In the genomic region with DNA sequence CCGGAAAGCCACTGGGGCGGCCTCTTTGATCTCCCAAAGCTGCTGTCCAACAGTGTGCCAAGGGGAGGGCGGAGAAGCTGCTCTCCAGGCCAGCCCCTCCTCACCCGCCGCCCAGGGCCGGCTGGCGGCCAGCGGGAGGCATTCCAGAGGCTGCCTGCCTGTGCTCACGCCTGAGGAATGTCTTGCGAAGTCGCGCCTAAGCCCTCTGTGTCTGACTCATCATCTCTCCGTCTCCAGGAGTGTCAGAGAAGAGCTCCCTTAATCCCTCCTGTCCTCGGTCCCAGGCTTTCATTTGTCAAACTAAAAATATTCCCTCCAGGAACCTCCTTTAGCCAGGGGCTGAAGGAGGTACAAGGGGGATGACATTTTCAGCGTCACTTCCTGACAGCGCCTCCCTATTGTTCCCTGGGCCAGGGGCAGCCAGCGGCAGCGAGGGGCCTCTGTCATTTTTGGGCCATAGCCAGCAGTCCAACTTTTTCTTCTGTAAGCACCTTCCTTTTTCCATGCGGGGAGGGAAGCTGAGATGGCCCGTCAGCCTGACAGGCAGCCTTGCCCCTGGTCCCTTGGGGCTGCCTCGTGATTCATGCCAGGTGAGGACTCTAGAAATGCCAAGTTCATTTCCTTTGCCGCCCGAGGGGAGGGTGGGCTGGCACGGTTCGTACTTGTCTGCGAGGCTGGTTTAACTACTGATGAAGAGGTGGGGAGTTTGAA, we compare ENCODE assay signal across 8 mouse cellular contexts.
DNase-seq lines count a peak whose midpoint lies in the region; ATAC-seq and TF ChIP-seq lines count a peak whose summit lies in the region.

No protein-coding gene starts in this region.

- peak overlapping the region; percentile 34 for H3K4me2 ChIP-seq in limb, embryonic 11.5 days (ENCODE audit: low read depth, severe bottlenecking)
- peak overlapping the region; percentile 40 for H3K4me2 ChIP-seq in midbrain, embryonic 16.5 days (ENCODE audit: low read length)

- 0 out of 2 replicates have a peak, but pooled peaks cover 2% of the 10 kb centered on the region for H3K27me3 ChIP-seq in limb, embryonic 11.5 days (ENCODE audit: control insufficient read depth, insufficient read depth, low read length)
- H3K27me3 ChIP-seq in midbrain, embryonic 16.5 days (ENCODE audit: control insufficient read depth, insufficient read depth, low read depth, low read length) = no peaks in the 10 kb centered on the region

- TF ChIP-seq POLR2A in embryonic fibroblast, embryonic 13.5 days (IDR thresholded peaks at IDR 0.05; ENCODE audit: low read depth, low read length) = no peak

- no peaks in the 10 kb centered on the region for H3K36me3 ChIP-seq in limb, embryonic 11.5 days (ENCODE audit: control insufficient read depth, insufficient read depth, low read length)
- no peaks in the 10 kb centered on the region for H3K36me3 ChIP-seq in midbrain, embryonic 16.5 days (ENCODE audit: control insufficient read depth, insufficient read depth, low read length)

- H3K27ac ChIP-seq in embryonic fibroblast, embryonic 13.5 days (ENCODE audit: insufficient read depth, low read length) = peak overlapping the region; percentile 37
- H3K27ac ChIP-seq in limb, embryonic 11.5 days (replicated peaks; ENCODE audit: low read depth, low read length) = no peak overlapping the region
- no peak overlapping the region for H3K27ac ChIP-seq in midbrain, embryonic 16.5 days (ENCODE audit: low read length)

- H3K4me3 ChIP-seq in embryonic fibroblast, embryonic 13.5 days (ENCODE audit: insufficient read depth, low read length) = peak overlapping the region; percentile 18
- H3K4me3 ChIP-seq in limb, embryonic 11.5 days (ENCODE audit: low read depth, low read length) = 0 out of 2 replicates have a peak overlapping the region, but pooled peaks have one; percentile 14
- no peak overlapping the region for H3K4me3 ChIP-seq in midbrain, embryonic 16.5 days (ENCODE audit: low read depth, low read length)

- peak; percentile 72 for ATAC-seq in limb, embryonic 11.5 days (ENCODE audit: insufficient number of reproducible peaks, low FRiP score, low TSS enrichment, low read depth)
- peak; percentile 75 for ATAC-seq in midbrain, embryonic 16.5 days

- peak; percentile 79 for DNase-seq in brain, adult 2 months (ENCODE audit: low read depth, low spot score)
- peak; percentile 51 for DNase-seq in heart, adult 8-10 months (ENCODE audit: low spot score)
- DNase-seq in kidney, adult 18-20 months = peak; percentile 75
- DNase-seq in limb, embryonic 11.5 days (ENCODE audit: low spot score) = peak; percentile 67
- peak; percentile 71 for DNase-seq in testis, postnatal 14 days (ENCODE audit: low spot score)
- no peak for DNase-seq in B cell, adult 2 months

- no peak for TF ChIP-seq CTCF in embryonic fibroblast, embryonic 13.5 days (IDR thresholded peaks at IDR 0.05; ENCODE audit: borderline replicate concordance, insufficient read depth, low read length)

- WGBS in limb, embryonic 11.5 days = 8% methylated on average over 26 of the region's 26 CpGs
- 9% methylated on average over 25 of the region's 26 CpGs for WGBS in midbrain, embryonic 16.5 days

- peaks cover 14% of the 10 kb centered on the region for H3K4me1 ChIP-seq in embryonic fibroblast, embryonic 13.5 days (ENCODE audit: control insufficient read depth, insufficient read depth, low read length)
- H3K4me1 ChIP-seq in limb, embryonic 11.5 days (ENCODE audit: control insufficient read depth, insufficient read depth, low read length) = peaks cover 3% of the 10 kb centered on the region; the same call in 1 of the 2 replicates
- H3K4me1 ChIP-seq in midbrain, embryonic 16.5 days (ENCODE audit: control insufficient read depth, insufficient read depth, low read length) = peaks cover 8% of the 10 kb centered on the region

- no peaks in the 10 kb centered on the region for H3K9me3 ChIP-seq in limb, embryonic 11.5 days (ENCODE audit: control insufficient read depth, low read length)
- H3K9me3 ChIP-seq in midbrain, embryonic 16.5 days (replicated peaks; ENCODE audit: control insufficient read depth, low read length, poor library complexity, severe bottlenecking) = no peaks in the 10 kb centered on the region

- H3K9ac ChIP-seq in limb, embryonic 11.5 days (ENCODE audit: low read length) = peak overlapping the region; percentile 27; the same call in 1 of the 2 replicates
- no peak overlapping the region for H3K9ac ChIP-seq in midbrain, embryonic 16.5 days (ENCODE audit: low read depth, low read length)

Comparison
In these comparisons a context has a peak if more than half of its experiments do, and no peak if none do; other contexts are left out.
1. DNase-seq: peak in brain, adult 2 months (single experiment), heart, adult 8-10 months (single experiment), kidney, adult 18-20 months (single experiment), limb, embryonic 11.5 days (single experiment) and testis, postnatal 14 days (single experiment); none in B cell, adult 2 months (0 of 2).